In genomic region chr5:28172261-28172920, GRCm38 (mm10) we compare ENCODE assay signal across 28 mouse cellular contexts. TPM values are rescaled to one million over a fixed set of nuclear protein-coding genes. Genes with fewer than 3 reads are reported as not detected.
DNase-seq lines count a peak whose midpoint lies in the region; ATAC-seq and TF ChIP-seq lines count a peak whose summit lies in the region.
"Had no signal": no experiment of that assay in that cellular context is flagged by ENCODE, and none has a peak within 500 bp of the region (broad histone marks: within the 10 kb centered on the region; RNA-seq: fewer than 3 reads in every experiment).

No protein-coding gene starts in this region.

- H3K27me3 ChIP-seq in hindbrain, embryonic 11.5 days (ENCODE audit: control insufficient read depth, insufficient read depth, low read length): peaks cover 83% of the 10 kb centered on the region
- peaks cover 48% of the 10 kb centered on the region for H3K27me3 ChIP-seq in hindbrain, postnatal 0 days (ENCODE audit: insufficient read depth, low read length)
- peaks cover 84% of the 10 kb centered on the region for H3K27me3 ChIP-seq in hindbrain, embryonic 15.5 days
- H3K27me3 ChIP-seq in midbrain, embryonic 13.5 days: peaks cover 77% of the 10 kb centered on the region
- peaks cover 97% of the 10 kb centered on the region for H3K27me3 ChIP-seq in liver, embryonic 11.5 days (replicated peaks; ENCODE audit: control insufficient read depth, insufficient read depth, low read length)
- peaks cover 28% of the 10 kb centered on the region for H3K27me3 ChIP-seq in heart, adult 2 months (ENCODE audit: control insufficient read depth, insufficient read depth, low read length)
- H3K27me3 ChIP-seq: CH12.LX had no signal

- H3K4me2 ChIP-seq in hindbrain, embryonic 11.5 days (replicated peaks; ENCODE audit: low read depth, low read length): peak overlapping the region; percentile 11; the same call in 1 of the 2 replicates
- H3K4me2 ChIP-seq in hindbrain, postnatal 0 days (ENCODE audit: low read depth, low read length): no peak overlapping the region
- H3K4me2 ChIP-seq in hindbrain, embryonic 15.5 days: 0 out of 2 replicates have a peak overlapping the region, but pooled peaks have one; percentile 4
- peak overlapping the region; percentile 64 for H3K4me2 ChIP-seq in midbrain, embryonic 13.5 days (replicated peaks)
- H3K4me2 ChIP-seq in liver, embryonic 11.5 days: no peak overlapping the region
- H3K4me2 ChIP-seq: forebrain, embryonic 15.5 days; heart, embryonic 12.5 days had no signal

- no peaks in the 10 kb centered on the region for H3K4me1 ChIP-seq in hindbrain, embryonic 11.5 days (replicated peaks; ENCODE audit: control insufficient read depth, insufficient read depth, low read length)
- no peaks in the 10 kb centered on the region for H3K4me1 ChIP-seq in hindbrain, postnatal 0 days (ENCODE audit: insufficient read depth, low read length)
- peaks cover 11% of the 10 kb centered on the region; the same call in 1 of the 2 replicates for H3K4me1 ChIP-seq in hindbrain, embryonic 15.5 days (replicated peaks)
- peaks cover 64% of the 10 kb centered on the region for H3K4me1 ChIP-seq in midbrain, embryonic 13.5 days (replicated peaks)
- no peaks in the 10 kb centered on the region; the same call in 1 of the 2 replicates for H3K4me1 ChIP-seq in liver, embryonic 11.5 days (replicated peaks; ENCODE audit: control insufficient read depth, insufficient read depth, low read length)
- no peaks in the 10 kb centered on the region for H3K4me1 ChIP-seq in heart, adult 2 months (ENCODE audit: control insufficient read depth, insufficient read depth, low read length)
- H3K4me1 ChIP-seq: forebrain, embryonic 15.5 days had no signal

- no peak overlapping the region for H3K27ac ChIP-seq in hindbrain, embryonic 11.5 days (ENCODE audit: low read depth, low read length)
- no peak overlapping the region for H3K27ac ChIP-seq in hindbrain, postnatal 0 days
- H3K27ac ChIP-seq in hindbrain, embryonic 15.5 days (replicated peaks): no peak overlapping the region
- H3K27ac ChIP-seq in midbrain, embryonic 13.5 days: peak overlapping the region; percentile 90; the same call in 1 of the 2 replicates
- H3K27ac ChIP-seq in liver, embryonic 11.5 days (ENCODE audit: low read depth, low read length): no peak overlapping the region
- H3K27ac ChIP-seq in heart, adult 2 months: no peak overlapping the region
- H3K27ac ChIP-seq: embryonic facial prominence, embryonic 10.5 days; forebrain, embryonic 15.5 days; macrophage had no signal

- intact Hi-C loops in heart, adult 2 months (cut with DNase I): no loop called here

- no peaks in the 10 kb centered on the region for H3K9me3 ChIP-seq in hindbrain, embryonic 11.5 days (ENCODE audit: control insufficient read depth, low read length)
- no peaks in the 10 kb centered on the region for H3K9me3 ChIP-seq in hindbrain, postnatal 0 days (ENCODE audit: low read length)
- H3K9me3 ChIP-seq in hindbrain, embryonic 15.5 days: no peaks in the 10 kb centered on the region
- H3K9me3 ChIP-seq in midbrain, embryonic 13.5 days: no peaks in the 10 kb centered on the region
- H3K9me3 ChIP-seq in liver, embryonic 11.5 days (ENCODE audit: control insufficient read depth, low read length): no peaks in the 10 kb centered on the region
- H3K9me3 ChIP-seq: embryonic facial prominence, embryonic 10.5 days; forebrain, embryonic 15.5 days; heart, embryonic 12.5 days had no signal

- no peak overlapping the region for H3K4me3 ChIP-seq in hindbrain, embryonic 11.5 days (ENCODE audit: low read depth, low read length)
- H3K4me3 ChIP-seq in hindbrain, postnatal 0 days (ENCODE audit: low read length): no peak overlapping the region
- no peak overlapping the region for H3K4me3 ChIP-seq in hindbrain, embryonic 15.5 days
- H3K4me3 ChIP-seq in midbrain, embryonic 13.5 days (replicated peaks): peak overlapping the region; percentile 30
- no peak overlapping the region for H3K4me3 ChIP-seq in liver, embryonic 11.5 days (ENCODE audit: low read depth, low read length)
- H3K4me3 ChIP-seq in heart, adult 2 months: no peak overlapping the region
- H3K4me3 ChIP-seq: embryonic facial prominence, embryonic 10.5 days; forebrain, embryonic 15.5 days; heart, embryonic 12.5 days had no signal

- DNase-seq in hindbrain, embryonic 11.5 days (ENCODE audit: low spot score): peak; percentile 56
- no peak for DNase-seq in hindbrain, postnatal 0 days (ENCODE audit: low spot score)
- no peak for DNase-seq in urinary bladder, adult 18-20 months (ENCODE audit: low spot score in 2 of 2)
- no peak for DNase-seq in liver, embryonic 11.5 days (ENCODE audit: low spot score)
- no peak for DNase-seq in heart, adult 2 months
- DNase-seq: adrenal gland, adult 2 months; B cell, adult 2 months; cerebellum, adult 11-12 months; gastrocnemius, postnatal 14 days; heart, adult 11 months; heart, postnatal 10 days; kidney, postnatal 36 days; liver; right cerebral cortex, postnatal 14 days; spleen, adult 18-20 months had no signal

- H3K79me2 ChIP-seq in heart, adult 2 months (replicated peaks; ENCODE audit: control insufficient read depth, insufficient read depth, low read length): no peaks in the 10 kb centered on the region

- WGBS in hindbrain, embryonic 11.5 days: 4% methylated on average over 8 of the region's 8 CpGs
- WGBS in hindbrain, postnatal 0 days: 9% methylated on average over 8 of the region's 8 CpGs
- 9% methylated on average over 8 of the region's 8 CpGs for WGBS in hindbrain, embryonic 15.5 days
- 14% methylated on average over 8 of the region's 8 CpGs for WGBS in midbrain, embryonic 13.5 days
- 9% methylated on average over 8 of the region's 8 CpGs for WGBS in liver, embryonic 11.5 days
- WGBS in heart, adult 2 months: 13% methylated on average over 8 of the region's 8 CpGs

- TF ChIP-seq POLR2A in heart, adult 2 months (IDR thresholded peaks at IDR 0.05; ENCODE audit: insufficient read depth, low read depth, low read length): no peak

- ATAC-seq in hindbrain, embryonic 11.5 days (ENCODE audit: low FRiP score): no peak
- no peak for ATAC-seq in hindbrain, postnatal 0 days
- ATAC-seq in hindbrain, embryonic 15.5 days (ENCODE audit: low FRiP score, low read depth): no peak
- no peak for ATAC-seq in midbrain, embryonic 13.5 days
- ATAC-seq in liver, embryonic 11.5 days (replicated peaks; ENCODE audit: low FRiP score): no peak
- ATAC-seq: forebrain, embryonic 15.5 days; intestine, postnatal 0 days; Patski had no signal

- no peak for TF ChIP-seq EP300 in heart, adult 2 months (IDR thresholded peaks at IDR 0.05; ENCODE audit: insufficient read depth, low read depth, low read length)

- TF ChIP-seq CTCF in hindbrain, postnatal 0 days (IDR thresholded peaks at IDR 0.05; ENCODE audit: low read depth): no peak
- no peak for TF ChIP-seq CTCF in heart, adult 2 months (IDR thresholded peaks at IDR 0.05)

- H3K36me3 ChIP-seq in hindbrain, embryonic 11.5 days (ENCODE audit: control insufficient read depth, insufficient read depth, low read length): no peaks in the 10 kb centered on the region
- no peaks in the 10 kb centered on the region for H3K36me3 ChIP-seq in hindbrain, postnatal 0 days (ENCODE audit: insufficient read depth, low read length)
- no peaks in the 10 kb centered on the region for H3K36me3 ChIP-seq in hindbrain, embryonic 15.5 days
- 0 out of 2 replicates have a peak, but pooled peaks cover 4% of the 10 kb centered on the region for H3K36me3 ChIP-seq in midbrain, embryonic 13.5 days
- no peaks in the 10 kb centered on the region for H3K36me3 ChIP-seq in liver, embryonic 11.5 days (ENCODE audit: control insufficient read depth, insufficient read depth, low read length)
- no peaks in the 10 kb centered on the region for H3K36me3 ChIP-seq in heart, adult 2 months (ENCODE audit: control insufficient read depth, insufficient read depth, low read length)
- H3K36me3 ChIP-seq: embryonic facial prominence, embryonic 10.5 days; forebrain, embryonic 15.5 days; G1E; heart, embryonic 12.5 days had no signal

- H3K9ac ChIP-seq in hindbrain, embryonic 11.5 days (ENCODE audit: low read depth, low read length): peak overlapping the region; percentile 3; the same call in 1 of the 2 replicates
- H3K9ac ChIP-seq in hindbrain, postnatal 0 days (replicated peaks; ENCODE audit: low read length): no peak overlapping the region
- no peak overlapping the region for H3K9ac ChIP-seq in hindbrain, embryonic 15.5 days
- H3K9ac ChIP-seq in midbrain, embryonic 13.5 days (replicated peaks): peak overlapping the region; percentile 55; the same call in 1 of the 2 replicates
- no peak overlapping the region for H3K9ac ChIP-seq in liver, embryonic 11.5 days (ENCODE audit: low read depth, low read length)
- no peak overlapping the region for H3K9ac ChIP-seq in heart, adult 2 months (ENCODE audit: low read depth, low read length)
- H3K9ac ChIP-seq: forebrain, embryonic 15.5 days; heart, embryonic 12.5 days had no signal

RNA-seq across cellular contexts. Expression of gene En2, which starts 6.9 kb away (rescaled TPM):
- 1.1 and 1.2 TPM in 2 replicates for polyA plus RNA-seq in hindbrain, embryonic 11.5 days (2014; fragmentation: Nextera tagmentation; extraction: Ambion mirVana)
- 33.8 and 35.1 TPM in 2 replicates for total RNA-seq in hindbrain, postnatal 0 days (2014; rRNA removed)
- polyA plus RNA-seq in hindbrain, postnatal 0 days (2015; fragmentation: Nextera tagmentation; extraction: Ambion mirVana): 0.98 and 1.1 TPM in 2 replicates
- polyA plus RNA-seq in hindbrain, embryonic 15.5 days (2015; fragmentation: Nextera tagmentation; extraction: Ambion mirVana): 0.60 and 1.3 TPM in 2 replicates
- 1.9 and 2.2 TPM in 2 replicates for polyA plus RNA-seq in midbrain, embryonic 13.5 days (2015; fragmentation: Nextera tagmentation; extraction: Ambion mirVana)
- not detected in 2 replicates for polyA plus RNA-seq in liver, embryonic 11.5 days (2014; fragmentation: Nextera tagmentation; extraction: Ambion mirVana)
- total RNA-seq in heart, adult 2 months (2021): under 1 TPM in 1 of 2 experiments, not detected in 1; 0.05 TPM
- not detected in 2 replicates for polyA plus RNA-seq in heart, adult 2 months (2012; rRNA removed)
- total RNA-seq: CH12.LX; G1E; neutrophil, adult 5-6 weeks had no signal
- polyA plus RNA-seq: embryonic facial prominence, embryonic 10.5 days; forebrain, embryonic 15.5 days; G1E; heart, embryonic 12.5 days; intestine, postnatal 0 days; liver, embryonic 16.5 days; lung, embryonic 16.5 days; macrophage had no signal

Comparison
In these comparisons a context has a peak if more than half of its experiments do, and no peak if none do; other contexts are left out.
1. H3K4me2 ChIP-seq: peak in hindbrain, embryonic 11.5 days (single experiment), hindbrain, embryonic 15.5 days (single experiment) and midbrain, embryonic 13.5 days (single experiment); none in hindbrain, postnatal 0 days (single experiment) and liver, embryonic 11.5 days (single experiment).
2. H3K9ac ChIP-seq: peak in hindbrain, embryonic 11.5 days (single experiment) and midbrain, embryonic 13.5 days (single experiment); none in hindbrain, postnatal 0 days (single experiment), hindbrain, embryonic 15.5 days (single experiment), liver, embryonic 11.5 days (single experiment) and heart, adult 2 months (single experiment).